Mouse (Mus musculus) forelimb bud, embryonic 11.5 days (tissue): Measurements from ENCODE around the gene Sema5a.
A peak's percentile ranks its signal among the peaks of the same experiment; 100 is the strongest.

Experiments used
- DNase-seq: peaks from one replicate; pipeline ENCODE4 v3.0.0-alpha.2; 2012; ENCODE audit warnings: low read depth, low spot score

Sema5a gene

DNA sequence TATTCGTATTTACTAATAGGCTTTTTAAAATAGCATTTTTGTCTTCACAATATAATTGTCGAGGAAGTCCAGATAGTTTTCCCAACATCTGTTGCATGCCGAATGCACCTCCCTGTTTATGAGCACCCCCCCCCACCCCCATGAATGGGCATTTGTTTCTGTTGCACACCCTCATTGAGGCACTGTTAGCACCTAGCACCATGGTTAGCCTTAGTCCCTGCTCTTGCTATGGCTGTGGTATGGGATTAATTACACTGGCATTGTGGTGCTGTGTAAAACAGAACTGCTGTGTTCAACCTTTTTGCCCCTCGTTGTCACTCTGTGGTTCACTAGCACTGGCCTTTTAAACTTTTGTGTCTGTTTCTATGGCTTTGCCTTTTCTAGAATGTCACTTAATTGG, 56.4 kb downstream of the Sema5a start:
- peak; percentile 38 for DNase-seq

- no peak for DNase-seq
Observed at GRCm38 (mm10) chr15:32306557-32307243, 62.1 kb downstream of the Sema5a start.

- no peak for DNase-seq
Observed at GRCm38 (mm10) chr15:32310834-32311233, 66.2 kb downstream of the Sema5a start.

GRCm38 (mm10) chr15:32311287-32311686, 66.7 kb downstream of the Sema5a start:
- no peak for DNase-seq

GRCm38 (mm10) chr15:32317074-32317473, 72.5 kb downstream of the Sema5a start:
- no peak for DNase-seq

DNA sequence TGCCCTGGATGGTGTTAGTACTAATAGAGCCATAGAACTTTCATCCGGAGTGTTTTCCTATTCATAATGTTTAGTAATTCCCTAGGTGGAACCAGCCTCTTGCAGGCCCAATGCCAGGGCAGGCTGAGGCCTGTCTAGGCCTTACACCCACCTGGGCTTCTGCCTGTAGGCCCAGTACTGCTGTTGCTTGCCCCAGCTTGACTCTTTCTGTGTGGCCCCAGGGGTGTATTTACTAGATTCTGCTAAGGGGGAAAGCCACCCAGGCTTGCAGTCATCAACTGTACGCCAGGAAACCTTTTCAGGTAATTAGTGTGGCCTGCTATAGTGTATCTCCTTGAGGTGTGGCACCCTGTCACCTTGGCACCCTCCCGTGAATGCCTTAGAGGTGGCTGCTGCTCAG, 76.1 kb downstream of the Sema5a start:
- DNase-seq, result no peak

DNA sequence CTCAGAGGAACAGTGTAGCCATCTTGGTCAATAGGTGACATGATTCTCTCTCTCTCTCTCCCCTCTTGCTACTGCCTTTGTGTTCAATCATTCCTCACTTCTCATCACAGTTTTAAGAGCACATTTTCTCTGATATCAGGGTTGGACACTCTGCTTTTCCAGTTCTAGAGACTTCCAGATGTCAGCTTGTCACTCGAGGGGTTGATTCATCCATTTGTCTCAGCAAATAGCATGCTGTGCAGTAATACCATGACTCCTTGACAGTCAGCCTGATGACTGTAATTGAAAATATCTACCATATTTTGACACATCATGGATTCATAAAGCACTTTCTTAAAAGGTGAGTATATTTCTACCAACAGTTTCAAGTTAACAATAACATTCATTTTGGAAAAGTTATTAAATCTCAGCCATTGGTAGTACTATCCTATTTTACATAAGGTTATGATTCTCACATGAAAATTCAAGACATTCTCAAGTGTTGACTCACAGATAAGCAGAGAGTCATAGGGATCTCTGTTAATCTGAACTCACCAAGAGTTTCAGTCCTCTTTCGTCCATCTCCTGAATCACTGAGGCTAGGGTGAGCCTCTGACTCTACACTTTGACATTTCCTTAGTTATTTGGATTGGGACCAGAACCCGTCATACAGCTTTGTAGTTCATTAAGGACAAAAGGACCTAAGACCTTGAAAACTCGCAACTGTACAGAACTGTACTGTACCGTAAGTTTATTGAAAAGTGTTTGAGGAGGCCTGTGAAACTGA, 78.0 kb downstream of the Sema5a start:
- no peak for DNase-seq

GRCm38 (mm10) chr15:32323224-32323623, 78.6 kb downstream of the Sema5a start:
- DNase-seq, result no peak

GRCm38 (mm10) chr15:32324105-32324504, 79.5 kb downstream of the Sema5a start:
- no peak for DNase-seq

DNA sequence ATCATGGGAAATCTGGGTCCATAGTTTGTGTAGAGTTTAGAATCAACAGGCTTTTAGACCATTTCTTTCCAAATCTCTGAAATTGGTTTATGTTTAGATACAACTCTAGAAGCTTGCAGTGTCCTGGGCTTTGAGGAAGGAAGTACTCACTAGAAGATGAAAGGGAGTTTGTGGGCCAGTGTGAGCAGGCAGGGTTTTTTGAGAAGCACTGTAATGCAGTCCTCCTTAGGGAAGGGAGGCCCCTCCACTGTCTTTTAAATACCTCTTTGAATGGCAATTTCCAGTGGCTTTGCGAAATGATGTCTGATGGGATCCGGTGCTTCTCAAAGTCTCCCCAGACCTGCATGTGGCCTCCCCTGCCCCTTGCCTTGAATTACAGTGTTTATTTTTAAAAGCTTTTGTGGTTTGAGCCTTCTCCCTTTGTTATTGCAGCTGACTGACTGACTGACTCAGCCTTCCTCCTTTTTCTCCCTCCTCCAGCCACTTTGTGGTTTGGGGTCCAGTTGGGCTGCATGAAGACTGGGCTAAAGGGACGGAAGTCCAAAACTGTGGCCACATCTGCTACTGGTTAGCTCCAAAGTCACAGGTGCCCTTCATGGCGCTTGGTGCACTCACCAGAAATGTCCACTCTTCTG, 83.9 kb downstream of the Sema5a start:
- DNase-seq, result no peak

- DNase-seq, result no peak
Observed at GRCm38 (mm10) chr15:32329670-32330330, 85.2 kb downstream of the Sema5a start.

DNA sequence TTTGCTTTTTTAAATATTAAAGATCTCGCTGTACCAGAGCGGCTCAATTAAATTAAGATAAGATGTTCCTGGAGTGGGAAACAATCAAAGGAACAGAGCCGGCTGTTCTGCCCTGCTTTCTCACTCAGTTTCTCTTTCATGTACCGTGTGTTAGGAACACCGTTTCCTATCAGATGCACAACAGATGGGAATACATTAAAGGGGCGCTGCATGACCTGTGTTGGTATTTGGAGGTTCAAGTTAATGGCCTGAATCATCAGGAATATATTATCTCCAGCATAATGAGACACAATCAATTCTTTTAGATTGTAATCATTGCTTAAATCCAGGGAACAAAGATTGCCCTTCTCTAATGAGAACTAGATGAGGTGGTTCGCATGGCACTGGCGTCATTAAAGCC, 85.8 kb downstream of the Sema5a start:
- DNase-seq, result no peak

DNA sequence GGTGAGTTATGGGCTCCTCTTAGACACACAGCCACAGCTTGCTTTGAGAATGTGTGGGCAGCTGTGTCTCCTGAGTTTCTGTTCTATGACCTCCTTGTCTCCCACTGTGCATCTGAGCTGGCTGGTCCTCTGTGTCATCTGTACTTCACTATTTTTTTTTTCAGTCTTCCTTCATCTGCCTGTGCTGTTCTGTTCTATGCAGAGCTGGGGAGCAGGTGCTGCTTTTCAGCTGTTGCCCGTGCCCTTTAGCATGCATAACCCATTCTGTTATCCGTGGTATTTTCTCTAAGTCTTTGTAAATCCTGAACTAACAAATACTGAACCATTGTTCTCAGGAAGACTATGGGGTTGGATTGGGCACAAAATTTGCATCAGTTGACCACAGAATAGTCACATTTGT, 86.4 kb downstream of the Sema5a start:
- DNase-seq, result no peak

DNA sequence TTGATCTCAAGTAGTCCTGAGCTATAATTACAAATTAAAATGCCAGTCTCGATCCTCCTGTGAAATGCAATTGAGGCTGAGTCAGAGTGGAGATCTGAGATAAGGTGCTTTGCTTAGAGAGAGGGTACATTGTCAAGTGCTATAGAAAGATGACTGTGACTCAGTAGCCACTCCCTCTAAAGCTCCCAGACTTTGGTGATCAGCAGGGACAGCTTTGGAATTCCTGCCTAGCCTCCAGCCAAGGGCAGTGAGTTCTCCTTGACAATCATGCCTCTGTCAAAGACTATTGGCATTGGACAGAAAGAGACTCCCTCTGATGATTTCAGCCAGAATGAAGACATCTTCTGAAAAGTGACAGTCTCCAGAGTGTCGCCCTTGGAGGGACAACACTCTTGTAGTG, 88.8 kb downstream of the Sema5a start:
- no peak for DNase-seq

DNA sequence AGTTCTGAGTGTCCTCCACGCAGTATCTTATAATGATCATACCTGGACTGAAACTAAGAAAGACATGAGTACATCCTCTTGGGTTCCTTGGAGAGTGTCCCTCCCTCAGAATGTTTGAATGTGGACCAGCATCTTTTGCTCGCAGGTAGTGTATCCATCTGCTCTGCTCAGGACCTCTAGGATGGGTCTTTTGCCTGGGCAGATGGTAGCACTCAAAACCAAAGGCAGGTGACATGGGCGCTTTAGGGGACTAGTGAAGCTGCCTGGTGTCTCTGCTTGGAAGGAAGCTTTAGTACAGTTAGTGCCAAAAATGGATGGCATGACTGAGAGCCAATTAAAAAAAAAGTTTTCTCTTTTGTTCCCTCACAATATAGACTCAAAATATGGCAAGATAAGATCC, 93.2 kb downstream of the Sema5a start:
- DNase-seq, result no peak

- no peak for DNase-seq
Observed at GRCm38 (mm10) chr15:32338721-32339290, 94.2 kb downstream of the Sema5a start.

- DNase-seq, result no peak
Observed at GRCm38 (mm10) chr15:32339426-32339825, 94.8 kb downstream of the Sema5a start.

DNA sequence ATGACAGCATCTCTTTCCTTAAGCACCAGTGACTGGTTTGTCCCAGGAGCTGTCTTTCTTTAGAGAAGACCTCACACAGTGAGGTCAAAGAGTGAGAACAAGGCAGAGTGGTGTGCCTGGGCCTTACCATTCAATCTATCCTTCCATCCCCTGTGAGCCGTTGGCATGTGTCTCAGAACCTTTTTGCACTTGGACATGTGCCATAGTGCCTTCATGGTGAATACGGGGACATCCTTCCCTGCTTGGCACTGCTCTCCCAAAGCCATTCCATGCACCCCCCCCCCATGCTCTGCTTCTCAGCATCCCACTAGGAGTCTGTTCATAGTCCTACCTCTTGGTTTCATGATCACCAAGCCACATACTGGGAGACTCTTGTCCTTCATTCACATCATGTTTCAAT, 96.8 kb downstream of the Sema5a start:
- no peak for DNase-seq

GRCm38 (mm10) chr15:32343544-32343943, 98.9 kb downstream of the Sema5a start:
- no peak for DNase-seq

DNA sequence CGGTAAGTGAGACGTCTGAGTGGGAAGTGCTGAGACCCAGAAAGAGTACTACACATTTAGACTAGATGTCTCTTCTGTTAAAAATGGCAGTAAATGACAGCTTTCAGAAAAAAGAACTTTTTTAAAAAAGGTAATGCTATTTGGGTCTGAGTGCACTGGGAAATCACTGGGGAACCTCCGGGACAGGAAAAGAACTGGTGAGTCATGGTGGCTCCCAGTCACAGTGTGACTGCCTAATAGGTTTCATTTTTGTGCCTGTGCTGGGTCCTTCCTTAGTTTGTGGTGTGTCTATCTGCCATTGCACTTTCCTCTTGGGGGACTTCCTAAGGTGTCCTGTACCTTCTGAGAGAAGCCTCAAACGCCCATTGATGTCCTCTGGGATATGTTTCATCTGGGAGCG, 102.7 kb downstream of the Sema5a start:
- no peak for DNase-seq

- DNase-seq, result no peak
Observed at GRCm38 (mm10) chr15:32349276-32349675, 104.7 kb downstream of the Sema5a start.

- no peak for DNase-seq
Observed at GRCm38 (mm10) chr15:32352995-32353394, 108.4 kb downstream of the Sema5a start.
